Comparison of ENCODE assay signal across 16 mouse cellular contexts in the genomic region with DNA sequence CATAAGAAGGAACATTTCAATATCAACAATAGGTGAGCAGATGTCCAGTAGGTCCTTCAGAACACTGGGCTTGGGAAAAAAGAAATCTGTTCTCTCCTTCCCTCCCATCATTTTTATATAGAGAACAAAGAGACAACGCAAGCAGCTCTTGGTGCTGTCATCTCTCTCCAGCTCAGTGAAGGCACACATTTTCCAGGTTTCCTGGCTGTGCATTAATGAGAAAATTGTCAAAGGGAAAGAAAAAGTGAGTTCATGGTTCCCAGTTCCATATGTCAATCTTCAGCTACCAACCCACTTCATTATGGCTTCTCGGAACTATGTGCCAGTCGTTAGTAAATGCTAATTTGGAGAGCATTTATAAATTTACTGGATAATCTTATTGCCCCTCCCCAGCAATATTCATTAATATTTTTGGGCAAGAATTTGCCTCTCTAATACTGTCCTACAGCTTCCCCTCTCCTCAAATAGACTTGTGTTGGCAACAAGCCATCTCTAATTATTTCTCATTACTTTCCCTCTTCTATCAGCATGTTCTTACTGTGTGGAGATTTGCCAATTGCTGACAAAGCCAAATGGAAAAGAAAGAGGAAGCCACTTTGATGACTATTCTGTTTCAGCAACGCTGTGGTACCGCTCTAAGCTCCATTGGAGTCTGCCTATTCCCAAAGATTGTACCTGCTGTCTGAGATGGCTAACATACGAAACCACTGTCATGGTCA.
DNase-seq lines count a peak whose midpoint lies in the region; ATAC-seq and TF ChIP-seq lines count a peak whose summit lies in the region.
"Had no signal": no experiment of that assay in that cellular context is flagged by ENCODE, and none has a peak within 500 bp of the region (broad histone marks: within the 10 kb centered on the region; RNA-seq: fewer than 3 reads in every experiment).

No protein-coding gene starts in this region.

- WGBS in embryonic facial prominence, embryonic 14.5 days = 74% methylated on average over 6 of the region's 6 CpGs
- 94% methylated on average over 6 of the region's 6 CpGs for WGBS in embryonic facial prominence, embryonic 10.5 days
- 65% methylated on average over 6 of the region's 6 CpGs for WGBS in lung, embryonic 14.5 days
- 79% methylated on average over 6 of the region's 6 CpGs for WGBS in lung, adult 2 months
- WGBS in heart, embryonic 10.5 days = 91% methylated on average over 6 of the region's 6 CpGs

- no peaks in the 10 kb centered on the region for H3K4me1 ChIP-seq in embryonic facial prominence, embryonic 14.5 days (ENCODE audit: control insufficient read depth, insufficient read depth, low read length)
- no peaks in the 10 kb centered on the region for H3K4me1 ChIP-seq in embryonic facial prominence, embryonic 10.5 days
- H3K4me1 ChIP-seq in lung, embryonic 14.5 days (ENCODE audit: insufficient read depth) = no peaks in the 10 kb centered on the region
- no peaks in the 10 kb centered on the region for H3K4me1 ChIP-seq in lung, adult 2 months (ENCODE audit: control insufficient read depth, insufficient read depth, low read length)
- H3K4me1 ChIP-seq in heart, embryonic 10.5 days = no peaks in the 10 kb centered on the region
- H3K4me1 ChIP-seq: limb, embryonic 15.5 days had no signal

- peak; percentile 8 for DNase-seq in embryonic facial prominence, embryonic 14.5 days (ENCODE audit: low spot score)
- DNase-seq in embryonic facial prominence, embryonic 10.5 days (ENCODE audit: low spot score) = no peak
- peak; percentile 34 for DNase-seq in lung, embryonic 14.5 days
- DNase-seq in lung, adult 2 months = no peak
- DNase-seq in brain, embryonic 18.5 days (ENCODE audit: low read depth, low spot score) = peak; percentile 49
- DNase-seq in layer of hippocampus, postnatal 14 days (ENCODE audit: low spot score in 2 of 2) = peak; percentile 1 to 52
- DNase-seq in heart, embryonic 10.5 days (ENCODE audit: low spot score) = no peak
- DNase-seq in embryo, embryonic 10 days (ENCODE audit: low spot score) = no peak
- DNase-seq: cerebellum, adult 8-10 months; kidney, adult 9 months; kidney, postnatal 4 days; lung, adult 18-20 months; right cerebral cortex, adult 18-20 months had no signal

- H3K9me3 ChIP-seq in embryonic facial prominence, embryonic 14.5 days (ENCODE audit: control insufficient read depth, low read length) = no peaks in the 10 kb centered on the region
- no peaks in the 10 kb centered on the region for H3K9me3 ChIP-seq in embryonic facial prominence, embryonic 10.5 days
- no peaks in the 10 kb centered on the region for H3K9me3 ChIP-seq in lung, embryonic 14.5 days (ENCODE audit: low read depth, low read length)
- no peaks in the 10 kb centered on the region for H3K9me3 ChIP-seq in heart, embryonic 10.5 days
- H3K9me3 ChIP-seq: limb, embryonic 15.5 days had no signal

- no peak for TF ChIP-seq CTCF in lung, embryonic 14.5 days (IDR thresholded peaks at IDR 0.05; ENCODE audit: low read depth)
- no peak for TF ChIP-seq CTCF in lung, adult 2 months (IDR thresholded peaks at IDR 0.05; ENCODE audit: insufficient read depth, low read length)

- H3K27me3 ChIP-seq in embryonic facial prominence, embryonic 14.5 days (replicated peaks; ENCODE audit: control insufficient read depth, insufficient read depth, low read length) = no peaks in the 10 kb centered on the region
- H3K27me3 ChIP-seq in embryonic facial prominence, embryonic 10.5 days (replicated peaks; ENCODE audit: low read depth, poor library complexity, severe bottlenecking) = no peaks in the 10 kb centered on the region
- no peaks in the 10 kb centered on the region for H3K27me3 ChIP-seq in lung, embryonic 14.5 days (ENCODE audit: insufficient read depth, low read length)
- H3K27me3 ChIP-seq in heart, embryonic 10.5 days (ENCODE audit: insufficient read depth, poor library complexity, severe bottlenecking) = no peaks in the 10 kb centered on the region
- H3K27me3 ChIP-seq: limb, embryonic 15.5 days had no signal

- no peaks in the 10 kb centered on the region for H3K36me3 ChIP-seq in embryonic facial prominence, embryonic 14.5 days (ENCODE audit: control insufficient read depth, insufficient read depth, low read length)
- H3K36me3 ChIP-seq in embryonic facial prominence, embryonic 10.5 days (replicated peaks) = no peaks in the 10 kb centered on the region
- no peaks in the 10 kb centered on the region for H3K36me3 ChIP-seq in lung, embryonic 14.5 days (ENCODE audit: insufficient read depth)
- no peaks in the 10 kb centered on the region for H3K36me3 ChIP-seq in heart, embryonic 10.5 days
- H3K36me3 ChIP-seq: limb, embryonic 15.5 days had no signal

- ATAC-seq in embryonic facial prominence, embryonic 14.5 days (ENCODE audit: low read depth) = no peak
- ATAC-seq in lung, embryonic 14.5 days (ENCODE audit: insufficient read depth) = no peak

- H3K27ac ChIP-seq in embryonic facial prominence, embryonic 14.5 days (replicated peaks; ENCODE audit: low read depth, low read length) = no peak overlapping the region
- no peak overlapping the region for H3K27ac ChIP-seq in embryonic facial prominence, embryonic 10.5 days (replicated peaks)
- H3K27ac ChIP-seq in lung, embryonic 14.5 days (ENCODE audit: low read depth) = no peak overlapping the region
- no peak overlapping the region for H3K27ac ChIP-seq in heart, embryonic 10.5 days
- H3K27ac ChIP-seq: limb, embryonic 15.5 days; macrophage had no signal

- H3K4me2 ChIP-seq in embryonic facial prominence, embryonic 14.5 days (ENCODE audit: low read depth, low read length) = no peak overlapping the region
- no peak overlapping the region for H3K4me2 ChIP-seq in lung, embryonic 14.5 days
- H3K4me2 ChIP-seq: limb, embryonic 15.5 days had no signal

- TF ChIP-seq POLR2A in lung, adult 2 months (IDR thresholded peaks at IDR 0.05; ENCODE audit: borderline replicate concordance, extremely low read depth, low read depth, low read length) = no peak

- no peak overlapping the region for H3K4me3 ChIP-seq in embryonic facial prominence, embryonic 14.5 days (ENCODE audit: low read depth, low read length)
- H3K4me3 ChIP-seq in embryonic facial prominence, embryonic 10.5 days = no peak overlapping the region
- no peak overlapping the region for H3K4me3 ChIP-seq in lung, embryonic 14.5 days (ENCODE audit: low read depth, low read length)
- no peak overlapping the region for H3K4me3 ChIP-seq in lung, adult 2 months (replicated peaks; ENCODE audit: extremely low read depth, low read depth, low read length)
- no peak overlapping the region for H3K4me3 ChIP-seq in heart, embryonic 10.5 days
- H3K4me3 ChIP-seq: erythroblast, embryonic 14.5 days; limb, embryonic 15.5 days had no signal

- no peak overlapping the region for H3K9ac ChIP-seq in embryonic facial prominence, embryonic 14.5 days (ENCODE audit: low read depth, low read length)
- no peak overlapping the region for H3K9ac ChIP-seq in lung, embryonic 14.5 days
- H3K9ac ChIP-seq: limb, embryonic 15.5 days had no signal

Comparison
In these comparisons a context has a peak if more than half of its experiments do, and no peak if none do; other contexts are left out.
1. DNase-seq: peak in embryonic facial prominence, embryonic 14.5 days (single experiment), lung, embryonic 14.5 days (single experiment), brain, embryonic 18.5 days (single experiment) and layer of hippocampus, postnatal 14 days (2 of 2); none in embryonic facial prominence, embryonic 10.5 days (single experiment), lung, adult 2 months (single experiment), heart, embryonic 10.5 days (single experiment) and embryo, embryonic 10 days (single experiment).